Mouse (Mus musculus) pancreas, adult 10 weeks (tissue): ENCODE results near the gene Urah. TPM values are rescaled to one million over a fixed set of nuclear protein-coding genes. Genes with fewer than 3 reads are reported as not detected.

Experiments
- polyA plus RNA-seq: library from polyadenylated mRNA; stranded (reverse); fragments of 350-450 nt; fragmentation: Illumina TruSeq; extraction: RNeasy Lipid Tissue Mini Kit (QIAGEN cat#74804); gene quantifications from one replicate; pipeline ENCODE4 v1.2.3, GENCODE M21; 2015; ENCODE audit warnings: low read depth, low replicate concordance; ENCODE audit not compliant: insufficient read depth

The Urah gene
- polyA plus RNA-seq = 11.2 TPM

GRCm38 (mm10) chr7:140834968-140835757, at the start of gene Urah:
Urah (plus strand) TSS chr7:140835018.

GRCm38 (mm10) chr7:140787406-140788052, 47.3 kb upstream of the Urah start, which contains the start of gene Syce1:
Syce1 (minus strand) TSS chr7:140787852.

GRCm38 (mm10) chr7:140821653-140822329, 13.0 kb upstream of the Urah start, which contains the start of gene Zfp941:
Zfp941 (minus strand) TSS chr7:140822178.

GRCm38 (mm10) chr7:140844905-140845665, 10.3 kb downstream of the Urah start, which contains the start of gene Scgb1c1:
Scgb1c1 (plus strand) TSS chr7:140845547.

GRCm38 (mm10) chr7:140847755-140848580, 13.2 kb downstream of the Urah start, which contains the start of gene Odf3:
Odf3 (plus strand) TSS chr7:140847805.

GRCm38 (mm10) chr7:140855860-140856784, 21.3 kb downstream of the Urah start, which contains the start of gene Gm45785:
Gm45785 (minus strand) TSS chr7:140856331.

GRCm38 (mm10) chr7:140856785-140857549, 22.1 kb downstream of the Urah start, which contains the start of gene Ric8a:
Ric8a (plus strand) TSS chr7:140856957.

GRCm38 (mm10) chr7:140857550-140858505, 23.0 kb downstream of the Urah start, which contains the start of gene Bet1l:
Bet1l (minus strand) TSS chr7:140857577.

GRCm38 (mm10) chr7:140881696-140882468, 47.1 kb downstream of the Urah start, which contains the start of the genes Psmd13 and Sirt3:
Psmd13 (plus strand) TSS chr7:140881968.
Sirt3 (minus strand) TSS chr7:140882309.

Other genes with a start within 250 kb of the Urah start
- gene Olfr46, start 233.7 kb upstream of the Urah start, polyA plus RNA-seq = not detected
- gene Olfr61, start 206.0 kb upstream of the Urah start, polyA plus RNA-seq = not detected
- not detected for gene Olfr53, start 188.6 kb upstream of the Urah start, polyA plus RNA-seq
- gene Olfr539, start 175.1 kb upstream of the Urah start, polyA plus RNA-seq = not detected
- not detected for gene Olfr45, start 153.1 kb upstream of the Urah start, polyA plus RNA-seq
- gene Olfr541, start 137.8 kb upstream of the Urah start, polyA plus RNA-seq = not detected
- 33.7 TPM for gene Cyp2e1, start 71.3 kb upstream of the Urah start, polyA plus RNA-seq
- gene Syce1, start 47.2 kb upstream of the Urah start, polyA plus RNA-seq = not detected
- gene Zfp941, start 12.8 kb upstream of the Urah start, polyA plus RNA-seq = 0.20 TPM
- gene Scgb1c1, start 10.5 kb downstream of the Urah start, polyA plus RNA-seq = not detected
- not detected for gene Odf3, start 12.8 kb downstream of the Urah start, polyA plus RNA-seq
- gene Gm45785, start 21.3 kb downstream of the Urah start, polyA plus RNA-seq = not detected
- 22.5 TPM for gene Ric8a, start 21.9 kb downstream of the Urah start, polyA plus RNA-seq
- 14.4 TPM for gene Bet1l, start 22.6 kb downstream of the Urah start, polyA plus RNA-seq
- gene Psmd13, start 47.0 kb downstream of the Urah start, polyA plus RNA-seq = 19.9 TPM
- gene Sirt3, start 47.3 kb downstream of the Urah start, polyA plus RNA-seq = 6.5 TPM
- 7.3 TPM for gene Cox8b, start 65.4 kb downstream of the Urah start, polyA plus RNA-seq
- gene Nlrp6, start 85.9 kb downstream of the Urah start, polyA plus RNA-seq = not detected
- 7.4 TPM for gene Pgghg, start 106.4 kb downstream of the Urah start, polyA plus RNA-seq
- gene Ifitm5, start 115.3 kb downstream of the Urah start, polyA plus RNA-seq = not detected
- not detected for gene Gm45717, start 120.9 kb downstream of the Urah start, polyA plus RNA-seq
- 171 TPM for gene Ifitm2, start 121.0 kb downstream of the Urah start, polyA plus RNA-seq
- 20.5 TPM for gene Ifitm1, start 132.2 kb downstream of the Urah start, polyA plus RNA-seq
- gene Ifitm3, start 175.8 kb downstream of the Urah start, polyA plus RNA-seq = 188 TPM
- gene Ifitm6, start 182.9 kb downstream of the Urah start, polyA plus RNA-seq = not detected
- not detected for gene Gm17387, start 194.1 kb downstream of the Urah start, polyA plus RNA-seq
- 0.26 TPM for gene B4galnt4, start 226.1 kb downstream of the Urah start, polyA plus RNA-seq
- gene Pkp3, start 243.2 kb downstream of the Urah start, polyA plus RNA-seq = 12.4 TPM